Mouse (Mus musculus) liver, embryonic 14.5 days (tissue): ENCODE data around the gene Arhgap40. TPM values are rescaled to one million over a fixed set of nuclear protein-coding genes. Genes with fewer than 3 reads are reported as not detected.

Experiments
- ATAC-seq: fragments of 200-750 bp; cut with Nextera tagmentation; 2 replicates; pipeline ENCODE4 v1.8.0; 2017; ENCODE audit warnings: moderate number of reproducible peaks, mild to moderate bottlenecking, moderate library complexity; ENCODE audit not compliant: insufficient read depth
- DNase-seq, 3 experiments: peaks; one replicate each; pipeline ENCODE4 v3.0.0-alpha.2; 2012 to 2013; ENCODE audit warnings: low read depth in 3 of 3, low spot score in 3 of 3
- H3K27ac ChIP-seq: fragments of 300-500 bp; sonication (generic); 2 replicates; pipeline ENCODE4 v1.5.1; 2014; ENCODE audit warnings: moderate library complexity, mild to moderate bottlenecking, control low read depth, inconsistent platforms
- H3K27me3 ChIP-seq: fragments of 300-500 bp; sonication (generic); 2 replicates; pipeline ENCODE4 v1.6.1; 2014; ENCODE audit warnings: mild to moderate bottlenecking, low read length, moderate library complexity; ENCODE audit not compliant: control insufficient read depth, insufficient read depth
- H3K36me3 ChIP-seq: fragments of 300-500 bp; sonication (generic); replicated peaks from 2 replicates; pipeline ENCODE4 v1.6.1; 2014; ENCODE audit warnings: low read depth; ENCODE audit not compliant: control insufficient read depth, insufficient read depth
- H3K4me1 ChIP-seq, 2 experiments: fragments of 200-500 bp in 1 of 2; fragments of 300-500 bp in 1 of 2; sonication (generic) in 1 of 2; replicated peaks; 2 replicates each; pipeline ENCODE4 v1.6.1; 2012 to 2014; ENCODE audit warnings: antibody characterized with exemption in 1 of 2, inconsistent platforms in 1 of 2, low read length in 1 of 2; ENCODE audit not compliant: control insufficient read depth in 2 of 2, insufficient read depth in 2 of 2
- H3K4me2 ChIP-seq: fragments of 300-500 bp; sonication (generic); 2 replicates; pipeline ENCODE4 v1.6.1; 2014; ENCODE audit warnings: low read depth, mild to moderate bottlenecking, control low read depth, moderate library complexity
- H3K4me3 ChIP-seq, 2 experiments: fragments of 200-500 bp in 1 of 2; fragments of 300-500 bp in 1 of 2; sonication (generic) in 1 of 2; 2 replicates each; pipeline ENCODE4 v1.5.1; 2012 to 2014; ENCODE audit warnings: low read depth in 2 of 2, low read length in 2 of 2, mild to moderate bottlenecking in 2 of 2, control low read depth in 1 of 2, inconsistent platforms in 1 of 2, moderate library complexity in 1 of 2; ENCODE audit not compliant: insufficient read depth in 1 of 2
- H3K9ac ChIP-seq: fragments of 300-500 bp; sonication (generic); replicated peaks from 2 replicates; pipeline ENCODE4 v1.6.1; 2014; ENCODE audit warnings: mild to moderate bottlenecking, control low read depth, moderate library complexity
- H3K9me3 ChIP-seq: fragments of 300-500 bp; sonication (generic); 2 replicates; pipeline ENCODE4 v1.6.1; 2016; ENCODE audit warnings: low read length, mixed read lengths; ENCODE audit not compliant: control insufficient read depth
- CTCF ChIP-seq: IDR thresholded peaks from 2 replicates; pipeline ENCODE4 v1.5.1; 2016; ENCODE audit warnings: antibody characterized with exemption, low read depth, control low read depth
- EP300 ChIP-seq: IDR thresholded peaks from 2 replicates; pipeline ENCODE4 v1.6.1; 2016; ENCODE audit warnings: antibody characterized with exemption, low read depth
- WGBS: fragments of 180-500 bp; shearing (Covaris S2); extraction: QIAGEN DNeasy Blood & Tissue Kit; methylation state at CpG from one replicate; pipeline ENCODE4 v1.1.7; 2014; ENCODE audit not compliant: insufficient replicate concordance; 5-methylcytosine and 5-hydroxymethylcytosine counted together
- polyA plus RNA-seq, 2 experiments: library from polyadenylated mRNA; depleted of rRNA in 1 of 2; stranded (reverse) in 1 of 2; unstranded in 1 of 2; fragments of >200 nt; fragmentation: Nextera tagmentation in 1 of 2; extraction: Ambion mirVana in 1 of 2; gene quantifications; 2 replicates each; pipeline versions ENCODE4 v1.2.1 to v1.2.3; 2012 to 2014

Gene Arhgap40
- polyA plus RNA-seq, 2 experiments: 0.03 TPM; not detected in 1

GRCm38 (mm10) chr2:158555812-158556211 lies 43.2 kb downstream of the Arhgap40 start:
- no peaks in the 10 kb centered on the region for H3K4me1 ChIP-seq
- H3K27ac ChIP-seq: no peak overlapping the region
- no peak for DNase-seq
- WGBS: 3% methylated on average over 8 of the region's 8 CpGs
- H3K4me2 ChIP-seq: peak overlapping the region; percentile 1; the same call in 1 of the 2 replicates
- TF ChIP-seq EP300: no peak
- no peak for TF ChIP-seq CTCF
- H3K36me3 ChIP-seq: no peaks in the 10 kb centered on the region
- no peaks in the 10 kb centered on the region for H3K9me3 ChIP-seq
- H3K27me3 ChIP-seq: peaks cover 19% of the 10 kb centered on the region
- ATAC-seq: no peak
- no peak overlapping the region for H3K9ac ChIP-seq
- no peak overlapping the region for H3K4me3 ChIP-seq

DNA sequence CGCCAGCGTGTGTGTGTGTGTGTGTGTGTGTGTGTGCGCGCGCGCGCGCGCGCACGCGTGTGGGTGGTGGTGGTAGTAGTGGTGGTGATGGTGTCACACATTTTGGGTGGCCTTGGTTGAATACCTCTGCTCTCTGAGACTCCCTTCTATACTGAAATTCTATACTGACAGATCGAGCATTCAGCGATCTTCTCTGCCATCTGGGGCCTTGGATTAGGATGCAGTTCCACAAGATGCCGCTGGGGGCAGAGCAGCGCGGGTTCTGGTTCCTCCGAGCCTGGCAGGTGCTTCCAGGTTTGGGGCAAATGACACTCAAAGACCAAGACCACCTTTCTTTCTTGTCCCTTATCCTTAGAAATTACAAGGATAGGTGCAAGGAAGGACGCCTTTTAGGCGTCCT lies 43.6 kb downstream of the Arhgap40 start:
- no peak for ATAC-seq
- Histone ChIP-seq H3K4me2 (peak overlapping the region; percentile 1; the same call in 1 of the 2 replicates), H3K9ac (no peak overlapping the region), H3K9me3 (no peaks in the 10 kb centered on the region), H3K4me3 (no peak overlapping the region), H3K4me1 (no peaks in the 10 kb centered on the region), H3K27ac (no peak overlapping the region), H3K27me3 (peaks cover 19% of the 10 kb centered on the region), H3K36me3 (no peaks in the 10 kb centered on the region)
- peak in 2 of 3 experiments; percentile 7 to 17 for DNase-seq
- whole genome bisulfite sequencing: 1% methylated on average over 20 of the region's 20 CpGs
- TF ChIP-seq EP300: no peak
- peak; percentile 92 for TF ChIP-seq CTCF

- ATAC-seq (no peak), DNase-seq (no peak)
- no peak overlapping the region for H3K4me2 ChIP-seq
- no peak overlapping the region for H3K27ac ChIP-seq
- TF ChIP-seq EP300 (no peak), CTCF (no peak)
- no peak overlapping the region for H3K4me3 ChIP-seq
- no peak overlapping the region for H3K9ac ChIP-seq
- H3K36me3 ChIP-seq: no peaks in the 10 kb centered on the region
- H3K4me1 ChIP-seq: no peaks in the 10 kb centered on the region
- 15% methylated on average over 5 of the region's 5 CpGs for WGBS
- H3K9me3 ChIP-seq: no peaks in the 10 kb centered on the region
- H3K27me3 ChIP-seq: peaks cover 19% of the 10 kb centered on the region
These were observed 44.2 kb downstream of the Arhgap40 start for GRCm38 (mm10) chr2:158556750-158557149.

DNA sequence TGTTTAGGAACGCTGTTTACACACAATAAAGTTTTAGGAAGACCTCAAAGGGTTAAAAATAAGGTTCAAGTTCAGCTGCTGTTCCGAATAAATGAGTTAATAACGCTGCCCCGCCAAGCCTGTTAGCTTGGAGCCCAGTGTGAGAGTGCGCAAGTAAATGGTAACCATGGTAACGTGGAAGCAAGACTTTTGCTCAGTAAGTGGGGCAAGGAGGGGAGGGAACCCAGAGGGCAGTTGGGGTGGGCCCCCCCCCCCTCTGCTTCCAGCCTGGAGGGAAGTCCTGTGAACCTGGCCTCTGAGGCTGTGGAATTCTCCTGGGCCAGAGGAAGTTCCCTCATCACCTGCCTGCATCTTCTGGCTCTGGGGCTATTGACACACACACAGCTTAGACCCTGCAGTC lies 47.3 kb downstream of the Arhgap40 start:
- WGBS: 47% methylated on average over 6 of the region's 6 CpGs
- H3K9me3 ChIP-seq: no peaks in the 10 kb centered on the region
- H3K4me2 ChIP-seq: no peak overlapping the region
- peaks cover 3% of the 10 kb centered on the region; the same call in 1 of the 2 replicates for H3K27me3 ChIP-seq
- no peak overlapping the region for H3K27ac ChIP-seq
- H3K4me1 ChIP-seq: no peaks in the 10 kb centered on the region
- TF ChIP-seq EP300 (no peak), CTCF (no peak)
- no peaks in the 10 kb centered on the region for H3K36me3 ChIP-seq
- ATAC-seq (no peak), DNase-seq (no peak)
- no peak overlapping the region for H3K4me3 ChIP-seq
- H3K9ac ChIP-seq: no peak overlapping the region

GRCm38 (mm10) chr2:158560801-158561200 lies 48.2 kb downstream of the Arhgap40 start:
- Histone ChIP-seq H3K4me3 (no peak overlapping the region), H3K4me2 (no peak overlapping the region), H3K36me3 (no peaks in the 10 kb centered on the region), H3K9ac (no peak overlapping the region), H3K9me3 (no peaks in the 10 kb centered on the region), H3K4me1 (no peaks in the 10 kb centered on the region), H3K27ac (no peak overlapping the region), H3K27me3 (no peaks in the 10 kb centered on the region)
- WGBS: 15% methylated on average over 9 of the region's 9 CpGs
- no peak for TF ChIP-seq EP300
- no peak for TF ChIP-seq CTCF
- DNase-seq (no peak), ATAC-seq (no peak)
